Mouse (Mus musculus) kidney, postnatal 14 days (tissue): ENCODE measurements around the gene Cpd.

Experiments used
- DNase-seq: peaks from one replicate; pipeline ENCODE4 v3.0.0; 2022; ENCODE audit warnings: mixed read lengths

The Cpd gene

DNA sequence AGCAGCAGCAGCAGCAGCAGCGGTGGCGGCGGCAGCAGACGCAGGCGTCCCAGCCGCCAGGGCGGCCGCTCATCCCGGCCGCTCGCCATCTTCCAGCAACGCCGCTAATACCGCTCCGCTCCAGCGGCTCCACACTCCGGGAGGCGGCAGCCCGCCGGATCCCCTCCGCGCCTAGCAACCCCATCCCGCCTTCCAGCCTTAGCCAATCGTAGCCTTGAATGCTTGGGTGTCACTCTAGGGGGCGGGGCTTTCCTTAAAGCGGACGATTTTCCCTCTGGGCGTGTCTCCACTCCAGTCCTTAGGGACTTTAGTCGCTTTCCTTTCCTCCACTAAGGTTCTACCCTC is at the start of gene Cpd:
TSS of gene Cpd (minus strand) at position 141 of the 345 bp plus-strand sequence.
- DNase-seq: peak; percentile 98

DNA sequence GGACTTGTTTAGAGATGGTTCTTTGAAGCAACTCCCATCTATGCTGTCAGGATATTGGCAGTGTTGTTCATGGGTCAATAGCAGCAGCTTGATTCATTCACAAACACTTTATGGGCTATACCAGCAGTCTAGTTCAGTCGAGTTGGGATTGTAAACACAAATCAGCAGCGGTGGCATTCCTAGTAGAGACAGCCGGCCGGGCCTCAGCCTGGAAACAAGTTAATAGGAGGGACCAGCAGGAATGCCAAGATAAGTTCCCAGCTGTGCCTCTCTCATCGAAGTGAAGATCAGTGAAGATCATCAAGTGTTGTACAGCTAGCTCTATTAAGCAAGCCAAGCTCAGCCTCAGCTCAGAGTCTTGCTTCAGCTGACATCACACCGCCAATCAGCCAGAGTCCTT is 49.5 kb upstream of the Cpd start:
- DNase-seq: no peak

DNA sequence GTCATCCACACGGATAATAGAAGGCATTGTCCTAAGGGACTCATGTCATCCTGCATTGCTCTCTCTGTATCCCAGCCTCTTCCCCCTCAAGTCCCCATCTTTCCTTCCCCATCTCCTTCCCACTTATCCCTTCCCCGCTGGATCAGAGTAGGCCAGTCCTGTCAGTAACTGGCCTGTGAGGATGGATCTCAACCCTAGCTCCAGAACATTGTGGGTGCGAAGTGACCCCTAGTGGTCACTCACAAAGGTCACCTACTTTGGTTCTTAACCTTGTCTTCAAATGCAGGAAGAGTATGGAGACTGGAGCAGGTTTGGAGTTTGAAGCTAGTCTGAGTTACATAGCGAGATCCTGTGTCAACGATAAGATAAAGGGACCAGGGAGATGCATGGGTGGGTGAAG is 47.4 kb upstream of the Cpd start:
- peak; percentile 80 for DNase-seq

DNA sequence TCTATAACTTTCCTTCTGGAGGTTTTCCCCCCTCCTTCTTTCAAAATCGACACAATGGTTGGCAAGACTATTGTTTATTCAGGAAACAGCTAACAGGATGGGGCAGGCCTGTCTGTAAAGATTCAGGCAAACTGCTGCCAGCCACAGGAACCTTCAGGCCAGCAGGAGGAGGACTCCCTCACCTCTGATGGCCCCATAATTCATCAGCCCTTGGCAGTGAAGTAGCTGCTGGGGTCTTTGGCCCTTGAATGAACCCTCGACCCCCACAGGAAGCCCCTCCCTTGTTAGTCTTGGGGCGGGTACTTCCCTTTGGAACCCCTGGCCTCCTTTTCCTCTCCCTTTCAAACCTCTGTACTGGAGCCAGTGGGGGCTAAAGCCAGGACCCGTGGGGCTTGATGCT is 46.8 kb upstream of the Cpd start:
- peak; percentile 80 for DNase-seq

GRCm38 (mm10) chr11:76892972-76893371 is 46.2 kb upstream of the Cpd start:
- DNase-seq: no peak

GRCm38 (mm10) chr11:76891738-76892349 is 45.0 kb upstream of the Cpd start:
- DNase-seq: no peak

DNA sequence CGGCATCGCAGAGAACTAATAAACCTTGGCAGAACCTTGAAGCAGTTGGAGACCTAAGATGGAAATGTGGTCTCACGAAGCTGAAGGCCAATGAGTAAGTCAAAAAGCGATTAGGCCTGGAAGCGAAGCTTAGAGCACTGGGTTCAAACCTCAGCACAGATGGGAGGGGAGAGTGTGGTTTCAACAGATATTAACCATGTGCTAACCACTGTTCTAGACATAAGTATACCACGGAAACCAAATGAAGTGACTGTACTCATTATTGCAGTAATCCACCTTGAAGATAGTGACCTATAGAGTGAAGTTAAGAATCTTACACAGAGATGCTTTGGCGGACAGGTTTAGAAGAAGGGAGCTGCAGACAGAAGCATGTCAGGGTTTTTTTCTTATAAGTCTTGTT is 44.4 kb upstream of the Cpd start:
- no peak for DNase-seq

DNA sequence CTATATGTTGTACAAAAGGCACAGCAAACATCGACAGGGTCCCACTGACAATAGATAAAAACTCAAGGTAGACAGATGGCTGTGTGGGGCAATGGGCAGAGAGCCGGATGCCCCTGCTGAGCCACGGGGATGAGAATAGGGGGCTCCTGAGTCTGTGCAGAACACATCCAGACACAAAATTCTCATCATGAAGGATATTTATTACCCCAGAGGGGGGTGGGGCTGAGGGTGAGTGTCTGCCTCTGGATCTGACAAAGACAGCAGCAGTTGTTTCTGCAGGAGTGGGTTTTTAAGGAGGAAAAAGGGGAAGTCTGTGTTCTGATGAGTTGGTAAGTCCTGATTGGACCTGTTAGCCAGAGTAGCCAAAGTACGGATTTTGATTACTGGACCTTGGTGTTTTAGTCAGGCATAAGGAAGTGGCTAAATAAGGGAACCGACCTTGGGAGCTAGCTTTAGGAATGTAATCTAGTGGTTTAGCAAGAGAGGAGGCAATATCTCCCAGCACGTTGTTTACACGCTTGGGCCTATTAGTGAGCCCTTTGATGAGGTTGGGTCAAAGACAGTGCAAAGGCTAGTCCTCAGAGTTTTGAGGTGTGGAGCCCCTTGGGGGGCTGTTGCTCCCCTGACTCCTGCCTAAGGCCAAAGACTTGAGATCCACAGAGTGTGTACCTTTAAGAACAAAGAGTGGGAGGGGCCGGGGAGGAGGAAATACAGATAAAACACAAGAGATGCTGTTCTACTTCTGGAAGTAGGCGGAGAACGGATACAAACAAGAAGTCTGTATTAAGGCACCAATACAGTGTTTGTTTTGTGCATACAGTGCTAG is 42.7 kb upstream of the Cpd start:
- DNase-seq: peak; percentile 68

GRCm38 (mm10) chr11:76884451-76884850 is 37.6 kb upstream of the Cpd start:
- DNase-seq: no peak

DNA sequence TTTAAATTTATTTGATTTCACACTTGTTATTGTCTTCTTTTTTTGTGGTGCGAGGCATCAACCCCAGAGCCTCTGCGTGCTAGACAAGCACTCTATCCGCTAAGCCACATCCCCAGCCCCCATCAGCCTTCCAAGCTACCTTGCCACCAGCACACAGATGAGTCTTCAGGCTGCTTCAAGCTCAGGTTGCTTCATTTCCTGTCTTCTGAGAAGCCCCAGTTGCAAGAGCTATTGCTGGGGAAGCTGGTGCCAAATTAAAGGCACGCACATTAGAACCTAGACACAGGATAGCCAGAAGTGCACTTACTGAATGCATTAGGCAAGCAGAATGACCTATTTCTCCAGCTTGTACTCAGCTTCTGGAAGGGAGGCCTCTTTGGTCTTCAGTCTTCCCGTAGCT is 33.0 kb upstream of the Cpd start:
- DNase-seq: no peak

GRCm38 (mm10) chr11:76874766-76875165 is 27.9 kb upstream of the Cpd start:
- DNase-seq: no peak

DNA sequence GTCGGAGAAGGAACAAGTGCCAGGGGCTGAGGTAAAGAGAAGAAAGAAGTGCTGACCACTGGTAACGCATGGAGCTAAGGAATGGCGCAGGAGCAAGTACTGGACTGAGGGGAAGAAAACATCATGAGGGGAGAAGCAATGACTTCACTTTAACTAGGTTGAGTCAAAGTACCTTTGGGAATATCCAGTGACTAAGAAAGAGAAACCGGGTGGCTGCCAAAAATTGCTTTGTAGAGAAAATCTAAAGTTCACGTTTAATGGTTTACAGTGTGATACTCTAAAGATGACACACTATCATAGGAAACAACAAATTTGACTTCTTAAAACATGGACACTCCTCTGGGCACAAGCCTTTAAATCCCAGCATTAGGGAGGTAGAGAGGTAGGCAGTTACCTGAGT is 27.0 kb upstream of the Cpd start:
- no peak for DNase-seq

DNA sequence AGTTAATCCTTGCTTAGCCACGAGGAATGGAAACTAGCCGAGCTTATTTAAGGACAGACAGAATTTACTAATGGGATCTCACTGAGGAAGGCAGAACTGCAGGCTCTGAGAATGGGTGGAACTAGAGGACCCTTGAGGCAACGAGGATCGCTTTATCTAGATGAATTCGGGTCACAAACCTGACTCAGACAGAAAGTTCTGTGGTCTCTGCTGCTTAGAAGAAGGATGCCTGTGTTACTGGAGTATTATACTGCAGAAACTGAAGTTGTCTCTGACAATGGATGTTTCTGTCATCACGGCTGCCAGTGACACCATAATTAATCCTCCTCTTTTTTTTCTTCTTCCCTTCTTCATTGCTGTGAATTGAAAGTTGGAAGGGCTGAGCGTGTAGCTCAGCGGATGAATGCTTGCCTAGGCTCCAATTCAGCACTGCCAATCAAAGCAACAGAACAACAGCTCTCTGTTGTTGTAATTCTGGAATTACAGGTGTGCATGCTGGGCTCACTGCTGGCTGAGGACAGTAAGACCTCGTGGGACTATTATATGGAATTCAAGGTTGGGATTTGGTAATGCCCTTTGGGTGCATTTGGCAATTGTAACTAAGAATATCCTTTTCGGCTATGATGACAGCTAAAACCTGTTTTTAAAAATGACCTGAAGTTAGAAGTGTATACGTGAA is 25.9 kb upstream of the Cpd start:
- no peak for DNase-seq

DNA sequence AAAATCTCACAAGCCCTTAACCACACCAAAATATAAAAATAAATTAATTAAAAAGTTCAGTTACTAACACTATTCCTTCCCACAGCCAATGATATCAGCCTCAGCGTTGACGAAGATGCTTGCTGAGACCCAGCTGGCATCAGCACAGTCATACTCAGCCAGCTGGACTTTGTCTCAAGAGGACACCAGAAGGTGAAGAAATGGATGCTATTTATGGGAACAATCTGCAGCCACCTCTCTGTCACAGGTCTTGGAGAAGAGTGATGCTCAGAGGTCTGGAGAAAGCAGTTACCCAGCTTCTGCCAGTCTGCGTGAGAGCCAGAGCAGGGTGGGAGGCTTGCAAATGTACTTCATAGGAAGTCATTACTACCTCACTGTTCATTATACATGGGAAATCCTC is 14.4 kb upstream of the Cpd start:
- no peak for DNase-seq

- no peak for DNase-seq
Measured at GRCm38 (mm10) chr11:76859261-76859660, 12.4 kb upstream of the Cpd start.

DNA sequence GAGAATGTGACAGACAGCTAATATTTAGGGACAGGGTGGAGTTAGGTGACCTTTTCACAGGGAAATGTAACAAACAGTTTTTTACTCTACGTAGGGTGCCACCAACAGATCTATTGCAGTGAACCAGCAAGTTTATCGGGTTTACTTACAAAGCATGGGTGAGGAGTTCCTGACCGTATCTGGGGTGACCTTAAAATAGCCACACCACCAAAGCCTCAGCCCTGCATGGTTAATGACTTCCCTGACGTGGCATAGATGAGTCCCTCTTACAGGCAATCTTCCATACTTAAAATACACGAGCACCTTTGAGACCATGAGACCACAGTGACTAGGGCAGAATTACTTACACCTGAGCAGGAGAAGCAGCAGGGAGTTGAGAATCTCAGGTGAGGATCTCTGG is 12.0 kb upstream of the Cpd start:
- no peak for DNase-seq

- DNase-seq: no peak
Measured at GRCm38 (mm10) chr11:76857111-76857510, 10.3 kb upstream of the Cpd start.

GRCm38 (mm10) chr11:76856601-76857000 is 9.8 kb upstream of the Cpd start:
- no peak for DNase-seq

- DNase-seq: peak; percentile 58
Measured at GRCm38 (mm10) chr11:76854475-76855341, 7.9 kb upstream of the Cpd start.

DNA sequence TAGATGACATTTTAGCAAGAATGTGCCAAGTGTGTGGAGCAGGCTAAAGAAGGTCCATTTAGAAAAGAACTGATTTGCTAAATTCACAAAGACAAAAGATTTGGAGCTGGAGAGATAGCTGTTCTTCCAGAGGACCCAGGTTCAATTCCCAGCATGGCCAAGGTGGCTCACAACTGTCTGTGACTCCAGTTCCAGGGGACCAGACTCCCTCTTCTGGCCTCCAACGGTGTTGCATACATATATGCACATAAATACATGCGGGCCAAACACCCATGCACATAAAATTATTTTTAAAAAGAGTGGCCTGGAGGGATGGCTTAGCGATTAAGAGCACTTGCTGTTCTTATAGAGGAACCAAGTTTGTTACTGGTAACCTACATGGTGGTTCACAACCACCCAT is 4.7 kb upstream of the Cpd start:
- DNase-seq: no peak

DNA sequence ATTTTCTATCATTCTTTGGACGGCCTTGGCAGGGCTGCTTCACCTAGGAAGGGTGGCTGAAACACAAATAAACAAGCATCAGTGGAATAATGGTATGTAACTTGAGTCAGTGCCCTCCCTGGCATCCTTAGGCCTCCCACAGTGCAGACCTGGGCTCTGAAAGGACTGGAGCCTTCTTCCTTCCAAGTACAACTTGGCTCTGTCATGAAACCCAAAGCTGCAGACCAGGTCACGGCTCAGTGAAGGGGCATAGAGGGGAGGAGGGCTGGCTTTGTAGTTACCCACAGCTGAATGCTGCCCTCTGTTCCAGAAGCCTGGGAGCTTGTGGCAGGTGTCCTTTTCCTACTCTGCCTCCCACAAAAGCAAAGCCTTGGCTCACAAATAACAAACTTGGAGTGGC is 2.8 kb upstream of the Cpd start:
- peak; percentile 47 for DNase-seq

- no peak for DNase-seq
Measured at GRCm38 (mm10) chr11:76848081-76848480, 1.3 kb upstream of the Cpd start.

GRCm38 (mm10) chr11:76847354-76847753 is 536 bp upstream of the Cpd start:
- no peak for DNase-seq
